Mouse (Mus musculus) limb, embryonic 13.5 days (tissue): ENCODE results near the gene Chrdl2. TPM values are rescaled to one million over a fixed set of nuclear protein-coding genes. Genes with fewer than 3 reads are reported as not detected.

ENCODE experiments used
- ATAC-seq: fragments of 200-750 bp; cut with Nextera tagmentation; 2 replicates; pipeline ENCODE4 v1.8.0; 2017; ENCODE audit warnings: low read depth, moderate number of reproducible peaks, moderate TSS enrichment; ENCODE audit not compliant: low FRiP score
- H3K27ac ChIP-seq: fragments of 300-500 bp; sonication (generic); 2 replicates; pipeline ENCODE4 v1.5.1; 2015; ENCODE audit warnings: inconsistent platforms, mild to moderate bottlenecking, moderate library complexity
- H3K27me3 ChIP-seq: fragments of 300-500 bp; sonication (generic); 2 replicates; pipeline ENCODE4 v1.6.1; 2015; ENCODE audit warnings: mild to moderate bottlenecking, inconsistent platforms
- H3K36me3 ChIP-seq: fragments of 300-500 bp; sonication (generic); 2 replicates; pipeline ENCODE4 v1.6.1; 2015; ENCODE audit warnings: inconsistent platforms, mild to moderate bottlenecking, moderate library complexity
- H3K4me1 ChIP-seq: fragments of 300-500 bp; sonication (generic); 2 replicates; pipeline ENCODE4 v1.6.1; 2015; ENCODE audit warnings: inconsistent platforms
- H3K4me2 ChIP-seq: fragments of 300-500 bp; sonication (generic); replicated peaks from 2 replicates; pipeline ENCODE4 v1.6.1; 2015; ENCODE audit warnings: inconsistent platforms, mild to moderate bottlenecking, moderate library complexity
- H3K4me3 ChIP-seq: fragments of 300-500 bp; sonication (generic); 2 replicates; pipeline ENCODE4 v1.5.1; 2015; ENCODE audit warnings: moderate library complexity, mild to moderate bottlenecking, inconsistent platforms
- H3K9ac ChIP-seq: fragments of 300-500 bp; sonication (generic); 2 replicates; pipeline ENCODE4 v1.6.1; 2015; ENCODE audit warnings: mild to moderate bottlenecking, inconsistent platforms
- H3K9me3 ChIP-seq: fragments of 300-500 bp; sonication (generic); 2 replicates; pipeline ENCODE4 v1.6.1; 2016; ENCODE audit warnings: inconsistent platforms
- WGBS: fragments of 180-500 bp; shearing (Covaris S2); methylation state at CpG from one replicate; pipeline ENCODE4 v1.1.7; 2015; 5-methylcytosine and 5-hydroxymethylcytosine counted together
- polyA plus RNA-seq: library from polyadenylated mRNA; unstranded; fragments of >200 nt; fragmentation: Nextera tagmentation; extraction: Ambion mirVana; gene quantifications from 2 replicates; pipeline ENCODE4 v1.2.1, GENCODE M21; 2015

The Chrdl2 gene
- polyA plus RNA-seq, 1 experiment from 2014 or later, result 2.6 TPM

- no peak for ATAC-seq
- H3K36me3 ChIP-seq, result no peaks in the 10 kb centered on the region
- H3K9me3 ChIP-seq, result no peaks in the 10 kb centered on the region
Observed at GRCm38 (mm10) chr7:100017056-100017455, 11.1 kb downstream of the Chrdl2 start.

GRCm38 (mm10) chr7:100027353-100027752 lies 21.4 kb downstream of the Chrdl2 start:
- no peaks in the 10 kb centered on the region for H3K4me1 ChIP-seq
- no peak overlapping the region for H3K4me3 ChIP-seq
- H3K27ac ChIP-seq, result no peak overlapping the region
- 76% methylated on average over 5 of the region's 5 CpGs for WGBS
- H3K27me3 ChIP-seq, result no peaks in the 10 kb centered on the region
- no peaks in the 10 kb centered on the region for H3K9me3 ChIP-seq
- ATAC-seq, result no peak
- H3K36me3 ChIP-seq, result no peaks in the 10 kb centered on the region
- H3K9ac ChIP-seq, result no peak overlapping the region
- H3K4me2 ChIP-seq, result no peak overlapping the region

More at GRCm38 (mm10) chr7:100017056-100017455, 11.1 kb downstream of the Chrdl2 start:
- Histone ChIP-seq H3K27ac (no peak overlapping the region), H3K4me1 (no peaks in the 10 kb centered on the region), H3K27me3 (peaks cover 5% of the 10 kb centered on the region; the same call in 1 of the 2 replicates), H3K9ac (no peak overlapping the region), H3K4me3 (no peak overlapping the region), H3K4me2 (no peak overlapping the region)
- 91% methylated on average over 8 of the region's 8 CpGs for WGBS

- Histone ChIP-seq H3K9me3 (no peaks in the 10 kb centered on the region), H3K4me1 (0 out of 2 replicates have a peak, but pooled peaks cover under 1% of the 10 kb centered on the region), H3K9ac (no peak overlapping the region), H3K4me3 (no peak overlapping the region), H3K27ac (no peak overlapping the region), H3K27me3 (no peaks in the 10 kb centered on the region), H3K4me2 (no peak overlapping the region), H3K36me3 (no peaks in the 10 kb centered on the region)
- WGBS, result 51% methylated on average over 3 of the region's 3 CpGs
- ATAC-seq, result no peak
Observed at GRCm38 (mm10) chr7:100029307-100029706, 23.3 kb downstream of the Chrdl2 start.

- Histone ChIP-seq H3K4me3 (no peak overlapping the region), H3K9me3 (no peaks in the 10 kb centered on the region), H3K9ac (no peak overlapping the region), H3K4me2 (no peak overlapping the region), H3K4me1 (peaks cover 8% of the 10 kb centered on the region; the same call in 1 of the 2 replicates), H3K36me3 (no peaks in the 10 kb centered on the region), H3K27me3 (no peaks in the 10 kb centered on the region), H3K27ac (no peak overlapping the region)
- WGBS, result 85% methylated on average over 8 of the region's 8 CpGs
- ATAC-seq, result no peak
Observed at GRCm38 (mm10) chr7:100030996-100031749, 25.2 kb downstream of the Chrdl2 start.

- WGBS, result 69% methylated on average over 5 of the region's 5 CpGs
- Histone ChIP-seq H3K4me1 (peaks cover 8% of the 10 kb centered on the region; the same call in 1 of the 2 replicates), H3K27ac (no peak overlapping the region), H3K4me3 (no peak overlapping the region), H3K4me2 (no peak overlapping the region), H3K9me3 (no peaks in the 10 kb centered on the region), H3K27me3 (no peaks in the 10 kb centered on the region), H3K36me3 (no peaks in the 10 kb centered on the region), H3K9ac (no peak overlapping the region)
- no peak for ATAC-seq
Observed at GRCm38 (mm10) chr7:100033672-100034071, 27.7 kb downstream of the Chrdl2 start.

GRCm38 (mm10) chr7:100034815-100035463 lies 29.0 kb downstream of the Chrdl2 start:
- H3K36me3 ChIP-seq, result no peaks in the 10 kb centered on the region
- no peak overlapping the region for H3K4me2 ChIP-seq
- no peak overlapping the region for H3K4me3 ChIP-seq
- no peak for ATAC-seq
- H3K9ac ChIP-seq, result no peak overlapping the region
- H3K27me3 ChIP-seq, result no peaks in the 10 kb centered on the region
- no peak overlapping the region for H3K27ac ChIP-seq
- H3K9me3 ChIP-seq, result no peaks in the 10 kb centered on the region
- 69% methylated on average over 11 of the region's 11 CpGs for WGBS
- H3K4me1 ChIP-seq, result peaks cover 8% of the 10 kb centered on the region; the same call in 1 of the 2 replicates

GRCm38 (mm10) chr7:100036050-100036449 lies 30.1 kb downstream of the Chrdl2 start:
- no peaks in the 10 kb centered on the region for H3K36me3 ChIP-seq
- peaks cover 8% of the 10 kb centered on the region; the same call in 1 of the 2 replicates for H3K4me1 ChIP-seq
- no peak overlapping the region for H3K27ac ChIP-seq
- no peak for ATAC-seq
- H3K9me3 ChIP-seq, result no peaks in the 10 kb centered on the region
- no peak overlapping the region for H3K9ac ChIP-seq
- no peaks in the 10 kb centered on the region for H3K27me3 ChIP-seq
- WGBS, result 75% methylated on average over 7 of the region's 7 CpGs
- no peak overlapping the region for H3K4me2 ChIP-seq
- no peak overlapping the region for H3K4me3 ChIP-seq

- no peak overlapping the region for H3K4me3 ChIP-seq
- H3K9me3 ChIP-seq, result no peaks in the 10 kb centered on the region
Observed at GRCm38 (mm10) chr7:100036495-100036894, 30.5 kb downstream of the Chrdl2 start.

GRCm38 (mm10) chr7:100042120-100042519 lies 36.1 kb downstream of the Chrdl2 start:
- peak; percentile 49; the same call in 1 of the 2 replicates for ATAC-seq
- Histone ChIP-seq H3K4me3 (peak overlapping the region; percentile 12; the same call in 1 of the 2 replicates), H3K27ac (peak overlapping the region; percentile 53; the same call in 1 of the 2 replicates)

More at GRCm38 (mm10) chr7:100036495-100036894, 30.5 kb downstream of the Chrdl2 start:
- H3K27me3 ChIP-seq, result no peaks in the 10 kb centered on the region
- no peaks in the 10 kb centered on the region for H3K36me3 ChIP-seq
- WGBS, result 63% methylated on average over 3 of the region's 3 CpGs
- H3K27ac ChIP-seq, result no peak overlapping the region
- ATAC-seq, result no peak
- H3K9ac ChIP-seq, result no peak overlapping the region
- H3K4me1 ChIP-seq, result peaks cover 8% of the 10 kb centered on the region; the same call in 1 of the 2 replicates
- H3K4me2 ChIP-seq, result no peak overlapping the region

GRCm38 (mm10) chr7:100043096-100043495 lies 37.1 kb downstream of the Chrdl2 start:
- H3K27ac ChIP-seq, result peak overlapping the region; percentile 53; the same call in 1 of the 2 replicates
- H3K4me2 ChIP-seq, result no peak overlapping the region

More at GRCm38 (mm10) chr7:100042120-100042519, 36.1 kb downstream of the Chrdl2 start:
- peak overlapping the region; percentile 47 for H3K4me2 ChIP-seq
- H3K27me3 ChIP-seq, result no peaks in the 10 kb centered on the region
- 14% methylated on average over 31 of the region's 31 CpGs for WGBS
- peaks cover 21% of the 10 kb centered on the region for H3K4me1 ChIP-seq
- H3K36me3 ChIP-seq, result no peaks in the 10 kb centered on the region
- H3K9ac ChIP-seq, result peak overlapping the region; percentile 43; the same call in 1 of the 2 replicates
- no peaks in the 10 kb centered on the region for H3K9me3 ChIP-seq

GRCm38 (mm10) chr7:100043605-100044031 lies 37.6 kb downstream of the Chrdl2 start:
- ATAC-seq, result peak; percentile 22; the same call in 1 of the 2 replicates
- Histone ChIP-seq H3K9ac (no peak overlapping the region), H3K4me1 (peaks cover 21% of the 10 kb centered on the region), H3K36me3 (no peaks in the 10 kb centered on the region), H3K4me3 (no peak overlapping the region), H3K9me3 (no peaks in the 10 kb centered on the region), H3K27ac (peak overlapping the region; percentile 53; the same call in 1 of the 2 replicates), H3K4me2 (no peak overlapping the region), H3K27me3 (no peaks in the 10 kb centered on the region)
- 32% methylated on average over 4 of the region's 4 CpGs for WGBS

More at GRCm38 (mm10) chr7:100043096-100043495, 37.1 kb downstream of the Chrdl2 start:
- ATAC-seq, result no peak
- Histone ChIP-seq H3K4me3 (no peak overlapping the region), H3K9ac (no peak overlapping the region), H3K9me3 (no peaks in the 10 kb centered on the region), H3K27me3 (no peaks in the 10 kb centered on the region), H3K4me1 (peaks cover 21% of the 10 kb centered on the region), H3K36me3 (no peaks in the 10 kb centered on the region)
- WGBS, result 84% methylated on average over 5 of the region's 5 CpGs

- Histone ChIP-seq H3K36me3 (no peaks in the 10 kb centered on the region), H3K27ac (no peak overlapping the region), H3K4me3 (no peak overlapping the region), H3K9me3 (no peaks in the 10 kb centered on the region), H3K27me3 (no peaks in the 10 kb centered on the region), H3K4me2 (no peak overlapping the region), H3K4me1 (peaks cover 21% of the 10 kb centered on the region), H3K9ac (no peak overlapping the region)
- WGBS, result 70% methylated on average over 2 of the region's 2 CpGs
- ATAC-seq, result no peak
Observed at GRCm38 (mm10) chr7:100046486-100046885, 40.5 kb downstream of the Chrdl2 start.
